Mouse (Mus musculus) 416B (cell line): ENCODE data around the gene Efcab9.

Source experiments
- DNase-seq: peaks from one replicate; pipeline ENCODE4 v3.0.0; 2011; ENCODE audit warnings: low read depth

The Efcab9 gene

DNA sequence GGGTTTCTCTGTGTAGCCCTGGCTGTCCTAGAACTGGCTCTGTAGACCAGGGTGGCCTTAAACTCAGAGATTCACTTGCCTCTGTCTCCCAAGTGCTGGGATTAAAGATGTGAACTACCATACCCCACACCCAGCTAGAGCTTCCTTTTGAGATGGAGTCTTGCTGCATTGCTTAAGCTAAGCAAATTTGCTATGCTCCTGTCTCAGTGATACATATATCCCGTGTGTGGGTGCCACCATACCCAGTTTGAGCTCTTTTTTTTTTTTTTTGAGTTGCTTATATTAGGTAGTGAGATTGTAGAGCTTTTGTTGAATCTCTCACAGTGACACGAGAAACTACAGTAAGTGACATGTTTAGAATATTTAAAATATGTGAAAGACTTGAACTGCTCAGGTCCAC, 36.6 kb downstream of the Efcab9 start:
- DNase-seq, result no peak

DNA sequence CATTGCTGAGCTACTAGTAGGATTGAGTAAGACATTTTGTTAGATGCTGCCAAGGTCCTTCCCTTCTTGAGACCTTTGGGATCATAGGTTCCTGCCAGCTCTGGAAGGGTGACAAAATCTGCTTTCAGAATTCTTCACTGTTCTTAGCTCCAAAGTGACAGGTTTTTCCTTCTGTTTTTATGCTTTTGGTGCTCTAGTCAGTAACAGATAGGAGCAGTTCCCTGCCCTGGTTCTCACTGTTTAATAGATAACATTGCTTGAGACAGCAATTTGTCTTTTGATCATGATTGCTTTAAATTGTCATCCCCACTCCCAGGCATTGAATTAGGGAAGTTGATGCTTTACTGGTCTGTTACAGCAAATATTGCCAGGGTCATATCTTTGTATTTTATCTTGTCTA, 38.6 kb downstream of the Efcab9 start:
- no peak for DNase-seq

DNA sequence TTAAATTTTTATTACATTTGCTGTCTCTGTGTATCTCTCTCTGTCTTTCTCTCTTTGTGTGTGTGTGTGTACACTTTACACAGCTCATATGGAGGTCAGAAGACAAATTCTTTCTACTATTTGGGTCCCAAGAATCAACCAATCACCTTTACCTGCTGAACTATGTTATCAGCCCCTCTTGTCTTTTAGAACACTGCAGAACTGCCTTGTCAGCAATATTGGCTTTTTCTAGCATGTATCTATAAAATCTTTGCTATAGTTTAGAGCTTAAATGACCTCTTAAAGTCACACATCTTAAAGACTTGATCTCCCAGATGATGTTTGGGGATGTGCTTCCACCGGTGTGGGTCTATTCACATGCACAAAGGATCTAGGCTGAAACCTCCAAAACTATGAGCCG, 40.8 kb downstream of the Efcab9 start:
- DNase-seq, result no peak

DNA sequence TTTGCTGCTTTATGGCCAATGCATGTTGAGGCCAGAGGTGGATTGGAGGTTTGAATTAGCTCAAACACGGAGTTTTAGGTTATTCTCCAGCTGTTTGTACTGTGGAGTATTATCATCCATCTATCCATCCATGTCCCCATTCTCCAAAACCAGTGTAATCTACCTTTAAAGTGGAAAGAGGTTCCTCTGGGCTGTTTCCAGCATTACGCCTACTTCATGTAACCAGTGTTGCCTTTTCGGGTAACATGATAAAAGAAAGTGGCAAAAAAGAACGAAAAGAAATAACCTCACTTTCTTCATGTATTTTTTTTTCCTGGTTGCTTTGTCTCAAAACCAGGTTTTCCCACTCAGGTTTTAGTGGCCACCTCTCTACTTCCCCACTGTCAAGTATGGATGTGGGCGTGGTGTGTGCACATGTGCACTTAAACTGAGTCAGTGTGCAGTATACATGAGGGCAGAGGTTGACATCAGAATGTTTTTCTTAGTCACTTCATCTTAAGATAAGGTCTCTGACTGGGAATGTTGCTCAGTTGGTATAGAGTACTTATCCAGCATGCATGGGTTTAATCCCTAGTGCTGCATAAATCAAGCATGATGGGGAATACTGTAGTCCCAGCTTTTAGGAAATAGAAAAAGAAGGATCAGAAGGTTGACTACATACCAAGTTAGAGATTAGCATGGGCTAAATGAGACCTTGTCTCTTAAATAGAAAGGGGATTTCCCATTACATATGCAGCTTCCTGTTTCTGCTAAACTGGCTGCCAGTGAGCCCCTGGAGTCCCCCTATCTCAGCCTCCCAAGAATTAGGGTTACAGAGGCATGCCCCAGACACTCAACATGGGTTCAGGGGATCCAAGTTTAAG, 42.8 kb downstream of the Efcab9 start:
- DNase-seq, result peak; percentile 57

DNA sequence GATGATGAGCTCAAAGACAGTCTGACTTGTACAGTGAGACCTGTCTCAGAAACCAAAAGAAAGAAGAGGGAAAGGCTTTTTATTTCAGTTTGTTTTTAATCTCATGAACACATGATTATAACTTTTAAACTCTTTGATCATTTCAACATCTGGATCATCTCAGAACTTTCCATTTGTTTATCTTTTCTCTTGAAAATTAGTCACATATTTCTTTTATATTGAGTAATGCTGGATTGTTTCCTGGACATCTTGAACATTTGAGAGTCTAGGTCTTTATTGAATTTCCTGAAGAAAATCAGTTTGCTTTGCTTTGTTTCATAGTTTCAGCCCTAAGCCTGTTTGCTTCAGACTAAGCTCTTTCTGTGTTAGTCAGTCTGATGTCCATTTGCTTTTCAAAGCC, 43.5 kb downstream of the Efcab9 start:
- no peak for DNase-seq

DNA sequence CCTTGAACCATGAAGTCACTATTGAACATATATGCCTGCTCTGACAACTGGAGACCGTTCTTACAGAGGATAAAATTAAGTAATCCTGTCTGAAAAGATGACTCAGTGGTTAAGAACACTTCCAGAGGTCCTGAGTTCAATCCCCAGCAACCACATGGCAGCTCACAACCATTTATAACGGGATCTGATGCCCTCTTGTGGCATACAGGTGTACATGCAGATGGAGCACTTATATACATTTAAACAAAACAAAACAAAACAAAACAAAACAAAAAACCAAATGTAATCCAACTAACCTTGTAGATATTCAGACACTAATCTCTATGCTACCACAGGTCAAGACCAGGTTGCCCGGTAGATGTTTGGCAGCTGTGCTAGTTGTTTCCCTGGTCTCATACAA, 44.4 kb downstream of the Efcab9 start:
- peak; percentile 54 for DNase-seq

DNA sequence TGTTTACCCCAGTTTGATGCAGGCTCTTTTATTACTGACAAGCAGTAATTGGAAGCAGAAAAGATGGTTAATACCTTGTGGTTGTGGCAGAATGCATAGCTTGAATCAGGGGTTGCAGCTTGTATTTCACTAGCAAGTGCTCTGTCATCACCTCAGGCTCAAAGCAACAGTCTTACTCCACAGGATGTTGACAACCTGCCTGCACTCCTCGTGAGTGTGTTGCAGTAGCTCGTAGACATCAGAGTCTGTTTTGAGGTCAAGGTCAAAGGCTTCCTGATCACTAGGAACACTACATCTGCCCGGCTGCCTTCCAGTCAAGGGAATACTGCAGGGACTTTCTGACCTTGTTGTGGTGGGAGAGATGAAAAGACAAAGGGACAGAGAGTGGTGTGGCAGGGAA, 45.3 kb downstream of the Efcab9 start:
- peak; percentile 59 for DNase-seq

DNA sequence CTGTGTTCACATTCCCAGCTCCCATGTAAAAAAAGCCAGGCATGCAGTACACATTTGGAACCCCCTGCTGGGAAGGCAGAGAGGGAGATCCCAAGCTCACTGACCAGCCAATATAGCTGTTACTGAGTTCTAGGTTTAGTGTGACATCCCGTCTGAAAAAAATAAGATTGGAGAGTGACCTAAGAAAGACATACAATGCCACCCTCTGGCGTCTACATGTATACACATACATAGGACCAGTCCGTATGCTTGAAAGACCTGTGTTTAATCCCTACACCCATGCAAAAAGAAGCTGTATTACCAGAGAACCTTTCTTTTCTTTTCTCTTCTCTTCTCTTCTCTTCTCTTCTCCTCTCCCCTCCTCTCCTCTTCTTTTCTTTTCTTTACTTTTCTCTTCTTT, 46.6 kb downstream of the Efcab9 start:
- peak; percentile 74 for DNase-seq

DNA sequence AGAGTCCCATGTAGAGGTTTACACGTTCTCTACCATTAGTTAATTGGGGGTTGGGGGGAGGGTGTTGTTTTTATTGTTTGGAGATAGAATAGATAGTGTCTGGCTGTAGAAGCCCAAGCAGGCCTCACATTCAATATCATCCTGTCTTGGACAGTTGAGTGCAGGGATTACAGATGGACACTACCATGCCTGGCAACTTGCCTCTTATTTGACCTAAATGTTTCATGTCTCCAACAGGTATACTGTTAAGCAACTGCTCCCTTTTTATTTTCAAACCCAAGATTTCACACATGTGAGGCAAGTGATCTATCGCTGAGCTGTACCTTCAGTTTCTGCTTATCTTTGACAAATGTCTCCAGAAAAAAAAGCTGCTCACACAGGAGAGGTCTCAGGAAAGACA, 50.4 kb downstream of the Efcab9 start:
- DNase-seq, result no peak

DNA sequence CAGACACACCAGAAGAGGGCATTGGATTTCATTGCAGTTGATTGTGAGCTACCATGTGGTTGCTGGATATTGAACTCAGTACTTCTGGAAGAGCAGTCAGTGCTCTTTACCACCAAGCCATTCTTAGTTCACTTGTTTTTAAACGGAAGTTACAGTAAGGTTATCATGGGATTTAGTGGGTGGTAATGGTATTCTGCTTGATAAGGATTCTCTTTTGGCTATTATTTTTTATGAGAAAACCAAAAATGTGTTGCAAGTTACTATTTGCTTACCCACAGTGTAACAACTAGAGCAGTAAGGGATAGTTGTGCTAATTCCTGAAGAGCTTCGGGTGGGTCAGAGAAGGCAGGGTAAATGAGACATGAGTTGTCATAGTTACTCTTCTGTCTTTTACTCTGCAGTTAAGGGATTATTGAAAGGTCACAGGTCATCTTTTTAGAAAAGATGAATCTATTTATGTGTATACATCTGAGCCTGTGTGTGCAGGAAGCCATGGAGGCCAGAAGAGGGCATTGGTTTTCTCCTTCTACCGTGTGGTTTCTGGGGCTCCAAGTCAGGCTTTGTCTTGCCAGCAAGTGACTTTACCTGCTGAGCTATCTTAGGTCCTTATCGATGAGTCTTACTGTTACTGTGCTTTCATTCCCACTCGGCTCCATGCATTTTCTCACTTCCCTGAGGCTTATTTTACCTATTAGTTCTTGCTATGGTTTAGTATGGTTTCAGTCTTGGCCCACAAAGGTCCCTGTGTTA, 56.2 kb downstream of the Efcab9 start:
- peak; percentile 36 for DNase-seq

DNA sequence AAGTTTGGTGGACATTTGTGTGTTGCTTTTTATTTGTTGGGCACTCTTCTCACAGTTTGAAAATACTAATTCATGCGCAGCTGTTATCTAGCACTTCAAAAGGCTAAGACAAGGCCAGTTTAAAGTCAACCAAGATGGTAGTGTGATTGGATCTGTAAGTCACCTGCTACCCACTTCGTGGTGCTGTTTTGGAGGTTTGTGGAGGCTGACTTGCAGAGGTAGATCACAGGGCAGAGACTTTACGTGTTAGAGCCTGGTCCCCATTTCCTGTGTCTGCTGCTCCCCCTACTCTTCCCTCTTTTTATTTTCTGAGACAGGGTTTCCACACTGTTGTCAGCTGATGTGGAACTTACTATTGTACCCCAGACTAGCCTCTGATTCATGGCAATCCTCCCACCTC, 57.2 kb downstream of the Efcab9 start:
- no peak for DNase-seq
